Mouse (Mus musculus) bone marrow macrophage, adult 2 months (primary cell): ENCODE results near the gene Fmod.

Experiments used
- CTCF ChIP-seq: IDR thresholded peaks from 2 replicates; pipeline ENCODE4 v1.5.1; 2012; ENCODE audit warnings: low read depth, mild to moderate bottlenecking, low read length, moderate library complexity
- POLR2A ChIP-seq: IDR thresholded peaks from 2 replicates; pipeline ENCODE4 v1.6.1; 2012; ENCODE audit warnings: mild to moderate bottlenecking, low read depth, low read length, borderline replicate concordance

GRCm38 (mm10) chr1:134091851-134092250, 54.8 kb downstream of the Fmod start:
- TF ChIP-seq CTCF (no peak), POLR2A (no peak)
